Mouse (Mus musculus): Measurements from ENCODE around the gene Aox3.
A peak's percentile ranks its signal among the peaks of the same experiment; 100 is the strongest.

Aox3 gene

DNA sequence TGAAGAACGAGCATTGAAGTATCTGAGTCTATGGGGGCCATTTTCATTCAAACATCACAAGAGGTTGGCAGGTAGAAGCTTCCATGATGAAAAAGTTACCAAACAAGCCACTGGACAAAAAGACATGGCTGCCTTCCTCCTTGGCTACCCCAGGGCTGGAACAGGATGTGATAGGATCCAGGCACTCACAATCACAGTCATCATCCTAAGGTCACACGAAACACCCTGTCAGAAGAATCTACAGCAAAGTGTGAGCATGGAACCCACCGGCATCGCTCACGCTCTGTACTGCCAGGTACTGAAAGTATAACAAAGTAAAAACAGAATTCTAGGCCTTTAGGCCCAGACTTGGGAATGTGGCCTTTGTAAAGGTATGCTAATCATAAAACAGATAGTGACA, 2.7 kb upstream of the Aox3 start:
- no peak for DNase-seq

- DNase-seq = no peak
These were observed 1.6 kb upstream of the Aox3 start for GRCm38 (mm10) chr1:58111315-58111714.

DNA sequence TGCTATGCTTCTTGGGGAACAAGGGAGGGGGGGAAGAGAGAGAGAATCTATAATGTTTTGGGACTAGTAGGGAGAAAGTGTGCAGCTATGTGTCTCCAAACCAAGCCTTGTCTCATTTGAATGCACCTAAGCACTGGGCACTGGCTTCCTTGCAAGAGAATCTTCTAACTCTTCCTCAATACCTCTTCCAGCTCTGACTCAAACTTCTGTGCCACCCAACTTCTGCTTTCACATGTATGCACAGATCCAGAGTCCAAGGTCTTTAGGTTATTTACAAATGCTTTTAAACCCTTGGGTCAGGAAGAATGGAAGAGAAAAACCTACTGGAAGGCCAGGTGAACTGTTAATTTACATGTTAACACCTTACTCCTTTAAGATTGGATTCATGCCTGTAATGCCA, 511 bp downstream of the Aox3 start:
- no peak for DNase-seq

DNA sequence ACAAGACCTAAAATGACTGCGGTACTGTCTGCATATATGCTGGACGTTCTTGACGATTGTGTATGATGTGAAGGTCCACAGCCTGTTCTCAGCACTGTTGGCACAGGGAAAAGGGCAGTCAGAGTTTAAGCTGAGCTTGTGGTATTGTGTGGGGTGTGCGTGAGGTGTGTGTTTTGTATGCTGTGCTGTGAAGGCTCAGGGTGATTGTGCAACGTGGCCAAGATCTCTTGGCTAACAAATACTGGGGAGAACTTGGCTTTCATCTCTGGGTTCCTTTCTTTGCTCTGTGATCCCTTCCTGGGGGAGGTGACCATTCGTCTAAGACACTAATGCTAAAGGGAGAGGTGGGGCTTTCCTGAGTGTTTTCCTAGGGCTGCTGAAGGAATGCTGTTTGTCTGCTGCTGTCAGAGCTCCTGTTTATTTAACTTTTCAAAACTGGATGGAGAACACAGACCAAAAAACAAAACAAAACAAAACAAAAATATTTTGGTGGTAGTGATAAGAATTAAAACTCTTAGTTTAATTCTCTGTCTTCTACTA, 1.2 kb downstream of the Aox3 start:
- no peak for DNase-seq

GRCm38 (mm10) chr1:58114666-58115375, 1.9 kb downstream of the Aox3 start:
- DNase-seq = no peak

DNA sequence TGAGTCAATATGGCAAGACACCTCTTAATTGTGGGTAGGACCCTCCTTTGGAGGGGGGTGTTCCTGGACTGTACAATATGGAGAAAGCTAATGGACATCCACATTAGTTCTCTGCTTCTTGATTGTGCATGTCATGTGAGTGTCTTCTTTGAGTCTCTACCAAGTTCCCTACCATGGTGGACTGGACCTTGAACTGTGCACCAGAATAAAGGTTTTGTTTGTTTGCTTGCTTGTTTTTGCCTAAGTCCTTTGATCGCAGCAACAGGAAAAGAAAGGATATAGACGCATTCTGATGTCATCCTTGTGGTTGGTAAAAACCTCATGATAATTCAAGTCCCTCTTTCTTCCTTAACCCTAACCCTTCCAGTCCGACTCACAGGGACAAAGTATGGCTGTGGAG, 5.3 kb downstream of the Aox3 start:
- DNase-seq = no peak

- no peak for DNase-seq
These were observed 12.0 kb downstream of the Aox3 start for GRCm38 (mm10) chr1:58124901-58125300.

DNA sequence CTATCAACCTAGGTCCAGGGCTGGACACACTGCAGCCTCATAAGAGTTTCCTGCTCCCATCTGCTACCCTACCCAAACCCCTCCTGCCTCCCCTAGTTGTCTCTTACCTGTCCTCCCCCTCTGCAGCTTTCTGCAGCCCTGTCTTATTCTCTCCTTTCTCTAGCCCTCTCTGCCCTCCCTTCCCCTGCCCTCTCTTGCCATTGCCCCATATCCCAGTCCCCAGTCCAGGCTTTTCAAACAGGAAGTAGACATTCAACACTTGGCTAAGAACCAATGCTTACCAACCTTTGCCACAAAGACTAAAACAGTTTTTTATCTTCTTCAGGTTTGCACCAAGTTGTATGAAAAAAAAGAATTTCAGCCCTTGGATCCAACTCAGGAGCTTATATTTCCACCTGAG, 25.0 kb downstream of the Aox3 start:
- no peak for DNase-seq

- DNase-seq = no peak
These were observed 26.1 kb downstream of the Aox3 start for GRCm38 (mm10) chr1:58138986-58139385.

GRCm38 (mm10) chr1:58140607-58141006, 27.7 kb downstream of the Aox3 start:
- DNase-seq = no peak

- DNase-seq = peak; percentile 12
These were observed 31.6 kb downstream of the Aox3 start for GRCm38 (mm10) chr1:58144384-58145069.

GRCm38 (mm10) chr1:58146026-58146425, 33.1 kb downstream of the Aox3 start:
- DNase-seq = no peak

DNA sequence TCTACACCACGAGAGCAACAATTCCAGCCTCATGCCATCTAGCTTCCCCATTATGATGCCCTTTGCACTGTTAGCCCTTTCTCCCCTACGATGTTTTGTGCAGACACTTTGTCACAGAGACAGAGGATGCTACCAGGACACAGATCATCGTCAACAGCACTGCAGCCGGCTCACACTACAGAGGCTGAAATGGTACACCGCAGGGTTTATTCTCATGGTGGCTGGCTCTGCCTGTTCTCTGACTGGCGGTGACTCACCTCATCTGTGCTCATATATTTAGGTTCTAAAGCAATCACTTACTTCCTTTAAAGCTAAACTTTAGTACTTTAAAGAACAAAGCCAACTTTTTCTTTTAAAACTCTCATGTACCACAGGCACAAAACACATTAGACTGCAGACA, 34.8 kb downstream of the Aox3 start:
- no peak for DNase-seq

DNA sequence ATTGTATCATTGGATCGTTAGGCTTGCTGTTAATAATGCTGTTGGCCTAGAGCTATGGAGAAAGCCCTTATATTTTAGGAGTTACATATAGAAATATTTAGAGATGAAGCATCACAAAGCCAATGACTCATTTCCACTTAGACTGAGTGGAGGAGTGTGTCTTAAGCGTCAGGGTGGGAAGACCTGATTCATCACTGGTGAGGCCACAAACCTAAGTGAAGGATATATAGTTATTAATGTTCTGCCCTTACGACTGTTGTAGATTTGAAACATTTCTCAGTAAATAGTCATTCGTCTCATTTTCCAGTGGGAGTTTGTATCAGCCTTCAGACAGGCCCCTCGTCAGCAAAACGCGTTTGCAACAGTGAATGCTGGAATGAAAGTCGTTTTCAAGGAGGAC, 39.3 kb downstream of the Aox3 start:
- no peak for DNase-seq

DNA sequence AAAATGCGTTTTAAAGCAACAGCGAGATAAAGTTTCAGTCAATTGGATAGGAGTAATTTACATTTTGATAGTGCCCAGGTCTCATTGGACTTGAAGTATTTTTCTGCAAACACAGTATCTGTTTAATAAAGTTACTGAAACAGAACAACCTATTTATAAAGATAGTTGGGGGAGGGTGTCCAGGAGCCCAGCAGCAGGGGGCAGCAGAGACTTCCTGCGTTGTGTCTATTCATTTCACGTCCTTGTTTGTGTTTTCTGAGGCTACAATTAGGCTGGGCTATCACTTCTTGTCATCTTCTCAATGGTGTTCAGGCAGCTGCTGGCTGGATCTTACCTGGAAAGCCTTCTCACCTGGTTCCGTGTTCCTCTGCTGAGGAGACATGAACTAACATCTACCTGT, 43.8 kb downstream of the Aox3 start:
- peak; percentile 49 for DNase-seq

DNA sequence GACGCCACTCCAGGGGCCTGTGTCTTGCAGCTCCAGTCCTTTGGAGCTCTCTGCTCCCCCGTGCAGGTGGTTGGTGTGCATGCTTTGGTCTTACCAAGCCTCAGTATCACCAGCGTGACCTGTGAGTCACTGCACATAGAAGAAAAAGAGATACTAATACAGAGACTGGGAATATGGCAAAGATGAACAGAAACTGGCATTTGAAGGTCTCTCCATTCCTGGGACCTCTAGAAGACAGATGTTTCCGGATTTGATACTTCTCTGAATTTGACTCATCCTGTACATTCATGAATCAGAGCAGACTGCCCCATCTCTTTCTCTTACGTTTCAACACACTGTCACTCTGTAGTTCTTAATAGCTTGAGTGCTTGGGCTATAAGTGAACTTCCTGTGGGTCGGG, 57.0 kb downstream of the Aox3 start:
- no peak for DNase-seq

GRCm38 (mm10) chr1:58188514-58189175, 75.7 kb downstream of the Aox3 start:
- no peak for DNase-seq

DNA sequence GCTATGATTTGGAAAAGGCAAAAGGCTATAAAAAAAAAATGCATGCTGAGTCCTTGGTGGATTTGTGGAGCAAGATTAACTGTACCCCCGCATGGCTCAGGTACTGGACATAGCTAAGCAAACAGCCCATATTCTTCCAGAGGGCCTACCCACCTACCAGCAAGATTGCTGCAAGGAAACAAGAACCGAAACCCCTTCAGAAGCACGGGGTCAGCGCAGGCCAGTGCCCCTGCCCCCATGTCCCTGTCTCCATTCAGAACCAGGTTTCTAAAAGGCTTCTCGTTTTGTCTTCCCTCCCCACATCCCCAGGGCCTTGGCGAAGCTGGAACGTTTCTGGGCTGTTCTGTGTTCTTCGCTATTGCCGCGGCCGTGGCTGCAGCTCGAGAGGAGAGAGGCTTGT, 81.4 kb downstream of the Aox3 start:
- no peak for DNase-seq

DNA sequence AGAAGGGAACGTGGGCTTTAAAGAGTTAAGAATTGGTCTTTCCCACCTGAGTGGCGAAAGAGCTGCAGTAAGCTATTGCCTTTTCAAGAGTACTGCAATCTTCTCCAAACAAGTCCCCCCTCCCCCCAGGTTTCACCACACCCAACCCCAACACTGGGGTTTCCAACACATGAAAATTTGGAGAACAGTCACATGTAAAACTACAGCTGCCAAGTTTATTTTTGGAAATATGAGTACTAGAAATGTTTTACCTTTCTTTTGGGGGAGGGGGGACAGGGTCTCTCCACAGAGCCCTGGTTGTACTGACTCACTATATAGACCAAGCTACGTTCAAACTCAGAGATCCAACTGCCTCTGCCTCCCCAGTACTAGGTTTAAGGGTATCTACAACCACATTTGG, 82.1 kb downstream of the Aox3 start:
- no peak for DNase-seq

GRCm38 (mm10) chr1:58195541-58195940, 82.6 kb downstream of the Aox3 start:
- DNase-seq = no peak

- no peak for DNase-seq
These were observed 84.1 kb downstream of the Aox3 start for GRCm38 (mm10) chr1:58197023-58197422.

- no peak for DNase-seq
These were observed 85.5 kb downstream of the Aox3 start for GRCm38 (mm10) chr1:58198386-58198785.

- peak; percentile 32 for DNase-seq
These were observed 97.3 kb downstream of the Aox3 start, which contains the start of gene Aox4 for GRCm38 (mm10) chr1:58210203-58210602. Aox4 (plus strand) TSS chr1:58210397.

GRCm38 (mm10) chr1:58212805-58213204, 99.9 kb downstream of the Aox3 start:
- no peak for DNase-seq
